Mouse (Mus musculus) hindbrain, embryonic 15.5 days (tissue): ENCODE data around the gene Klhdc9. TPM values are rescaled to one million over a fixed set of nuclear protein-coding genes. Genes with fewer than 3 reads are reported as not detected.

ENCODE experiments used
- ATAC-seq: fragments of 200-750 bp; cut with Nextera tagmentation; 2 replicates; pipeline ENCODE4 v1.8.0; 2017; ENCODE audit warnings: low read depth, moderate number of reproducible peaks, moderate TSS enrichment; ENCODE audit not compliant: low FRiP score
- H3K27ac ChIP-seq: fragments of 300-500 bp; sonication (generic); replicated peaks from 2 replicates; pipeline ENCODE4 v1.5.1; 2015; ENCODE audit warnings: mild to moderate bottlenecking, inconsistent platforms
- H3K27me3 ChIP-seq: fragments of 300-500 bp; sonication (generic); 2 replicates; pipeline ENCODE4 v1.6.1; 2015; ENCODE audit warnings: control low read depth, inconsistent platforms
- H3K36me3 ChIP-seq: fragments of 300-500 bp; sonication (generic); 2 replicates; pipeline ENCODE4 v1.6.1; 2015; ENCODE audit warnings: control low read depth, inconsistent platforms
- H3K4me1 ChIP-seq: fragments of 300-500 bp; sonication (generic); replicated peaks from 2 replicates; pipeline ENCODE4 v1.6.1; 2015; ENCODE audit warnings: control low read depth, inconsistent platforms
- H3K4me2 ChIP-seq: fragments of 300-500 bp; sonication (generic); 2 replicates; pipeline ENCODE4 v1.6.1; 2015; ENCODE audit warnings: moderate library complexity, mild to moderate bottlenecking, inconsistent platforms
- H3K4me3 ChIP-seq: fragments of 300-500 bp; sonication (generic); 2 replicates; pipeline ENCODE4 v1.5.1; 2015; ENCODE audit warnings: mild to moderate bottlenecking, inconsistent platforms
- H3K9ac ChIP-seq: fragments of 300-500 bp; sonication (generic); 2 replicates; pipeline ENCODE4 v1.6.1; 2015; ENCODE audit warnings: inconsistent platforms
- H3K9me3 ChIP-seq: fragments of 300-500 bp; sonication (generic); 2 replicates; pipeline ENCODE4 v1.6.1; 2016; ENCODE audit warnings: control low read depth, inconsistent platforms
- WGBS: fragments of 180-500 bp; shearing (Covaris S2); methylation state at CpG from one replicate; pipeline ENCODE4 v1.1.7; 2015; 5-methylcytosine and 5-hydroxymethylcytosine counted together
- polyA plus RNA-seq: library from polyadenylated mRNA; unstranded; fragments of >200 nt; fragmentation: Nextera tagmentation; extraction: Ambion mirVana; gene quantifications from 2 replicates; pipeline ENCODE4 v1.2.1, GENCODE M21; 2015

Gene Klhdc9
- polyA plus RNA-seq, 1 experiment from 2014 or later, result 3.3 TPM

GRCm38 (mm10) chr1:171349210-171349609 is 11.4 kb downstream of the Klhdc9 start:
- no peak overlapping the region for H3K4me2 ChIP-seq
- ATAC-seq, result no peak
- H3K27me3 ChIP-seq, result no peaks in the 10 kb centered on the region
- no peaks in the 10 kb centered on the region for H3K9me3 ChIP-seq
- H3K36me3 ChIP-seq, result no peaks in the 10 kb centered on the region
- H3K27ac ChIP-seq, result no peak overlapping the region
- H3K4me3 ChIP-seq, result no peak overlapping the region
- no peak overlapping the region for H3K9ac ChIP-seq
- H3K4me1 ChIP-seq, result peaks cover 35% of the 10 kb centered on the region
- 94% methylated on average over 2 of the region's 2 CpGs for WGBS

- Histone ChIP-seq H3K4me2 (no peak overlapping the region), H3K27ac (no peak overlapping the region), H3K36me3 (0 out of 2 replicates have a peak, but pooled peaks cover 1% of the 10 kb centered on the region), H3K27me3 (no peaks in the 10 kb centered on the region), H3K4me1 (peaks cover 41% of the 10 kb centered on the region), H3K9me3 (no peaks in the 10 kb centered on the region), H3K9ac (no peak overlapping the region), H3K4me3 (no peak overlapping the region)
- no peak for ATAC-seq
- 88% methylated on average over 3 of the region's 3 CpGs for WGBS
Observed at GRCm38 (mm10) chr1:171348665-171349064, 11.9 kb downstream of the Klhdc9 start.

GRCm38 (mm10) chr1:171346095-171346450 is 14.5 kb downstream of the Klhdc9 start:
- no peak for ATAC-seq
- peak overlapping the region; percentile 73 for H3K9ac ChIP-seq
- H3K4me3 ChIP-seq, result peak overlapping the region; percentile 93
- H3K4me1 ChIP-seq, result peaks cover 43% of the 10 kb centered on the region
- peaks cover 26% of the 10 kb centered on the region for H3K36me3 ChIP-seq
- no peaks in the 10 kb centered on the region for H3K27me3 ChIP-seq
- peak overlapping the region; percentile 87; the same call in 1 of the 2 replicates for H3K27ac ChIP-seq
- WGBS, result 1% methylated on average over 14 of the region's 14 CpGs
- peak overlapping the region; percentile 93 for H3K4me2 ChIP-seq
- no peaks in the 10 kb centered on the region for H3K9me3 ChIP-seq

- peak; percentile 93 for ATAC-seq
- H3K36me3 ChIP-seq, result peaks cover 32% of the 10 kb centered on the region
- peak within 1 kb of the TSS; percentile 87 for H3K27ac ChIP-seq
- H3K4me3 ChIP-seq, result peak within 1 kb of the TSS; percentile 93
- H3K4me1 ChIP-seq, result peaks cover 43% of the 10 kb centered on the region
- peak within 1 kb of the TSS; percentile 93 for H3K4me2 ChIP-seq
- under 1% methylated on average over 53 of the region's 53 CpGs for WGBS
- peak within 1 kb of the TSS; percentile 73 for H3K9ac ChIP-seq
- H3K27me3 ChIP-seq, result no peaks in the 10 kb centered on the region
- H3K9me3 ChIP-seq, result no peaks in the 10 kb centered on the region
Observed at GRCm38 (mm10) chr1:171345225-171346094, 15.1 kb downstream of the Klhdc9 start, which contains the start of the genes Nit1 and Pfdn2. TSS of gene Nit1 (minus strand) at chr1:171345646. TSS of gene Pfdn2 (plus strand) at chr1:171345670.

- Histone ChIP-seq H3K27ac (0 out of 2 replicates have a peak overlapping the region, but pooled peaks have one; percentile 87), H3K4me1 (peaks cover 43% of the 10 kb centered on the region), H3K9ac (peak overlapping the region; percentile 73), H3K4me3 (peak overlapping the region; percentile 93), H3K4me2 (peak overlapping the region; percentile 93), H3K9me3 (no peaks in the 10 kb centered on the region), H3K27me3 (no peaks in the 10 kb centered on the region), H3K36me3 (peaks cover 39% of the 10 kb centered on the region)
- ATAC-seq, result 0 out of 2 replicates have a peak, but pooled peaks have one; percentile 4
- 79% methylated on average over 9 of the region's 9 CpGs for whole genome bisulfite sequencing
Observed at GRCm38 (mm10) chr1:171344715-171345114, 15.9 kb downstream of the Klhdc9 start.

- Histone ChIP-seq H3K27ac (no peak overlapping the region), H3K4me2 (peak overlapping the region; percentile 93), H3K9me3 (no peaks in the 10 kb centered on the region), H3K36me3 (peaks cover 45% of the 10 kb centered on the region), H3K4me1 (peaks cover 43% of the 10 kb centered on the region), H3K27me3 (no peaks in the 10 kb centered on the region), H3K4me3 (peak overlapping the region; percentile 93; the same call in 1 of the 2 replicates), H3K9ac (no peak overlapping the region)
- WGBS, result 85% methylated on average over 9 of the region's 9 CpGs
- ATAC-seq, result 0 out of 2 replicates have a peak, but pooled peaks have one; percentile 2
Observed at GRCm38 (mm10) chr1:171343922-171344677, 16.5 kb downstream of the Klhdc9 start.

- WGBS, result 96% methylated on average over 16 of the region's 16 CpGs
- ATAC-seq, result no peak
- no peak overlapping the region for H3K27ac ChIP-seq
- H3K4me1 ChIP-seq, result peaks cover 31% of the 10 kb centered on the region
- H3K36me3 ChIP-seq, result peaks cover 61% of the 10 kb centered on the region
- no peak overlapping the region for H3K4me3 ChIP-seq
- no peaks in the 10 kb centered on the region for H3K9me3 ChIP-seq
- no peaks in the 10 kb centered on the region for H3K27me3 ChIP-seq
- no peak overlapping the region for H3K9ac ChIP-seq
- H3K4me2 ChIP-seq, result no peak overlapping the region
Observed at GRCm38 (mm10) chr1:171342262-171343207, 18.1 kb downstream of the Klhdc9 start.

GRCm38 (mm10) chr1:171330216-171330560 is 30.4 kb downstream of the Klhdc9 start:
- Histone ChIP-seq H3K27ac (peak overlapping the region; percentile 99), H3K4me3 (peak overlapping the region; percentile 93), H3K9ac (peak overlapping the region; percentile 91), H3K4me1 (peaks cover 33% of the 10 kb centered on the region), H3K9me3 (no peaks in the 10 kb centered on the region), H3K27me3 (no peaks in the 10 kb centered on the region), H3K4me2 (peak overlapping the region; percentile 88), H3K36me3 (no peaks in the 10 kb centered on the region)
- no peak for ATAC-seq
- WGBS, result under 1% methylated on average over 4 of the region's 4 CpGs

- peak overlapping the region; percentile 91 for H3K9ac ChIP-seq
- H3K36me3 ChIP-seq, result no peaks in the 10 kb centered on the region
- peak overlapping the region; percentile 88 for H3K4me2 ChIP-seq
- no peaks in the 10 kb centered on the region for H3K9me3 ChIP-seq
- peak overlapping the region; percentile 93 for H3K4me3 ChIP-seq
- WGBS, result under 1% methylated on average over 42 of the region's 61 CpGs
- no peaks in the 10 kb centered on the region for H3K27me3 ChIP-seq
- ATAC-seq, result peak; percentile 84
- H3K4me1 ChIP-seq, result peaks cover 33% of the 10 kb centered on the region
- peak overlapping the region; percentile 99 for H3K27ac ChIP-seq
Observed at GRCm38 (mm10) chr1:171329433-171330215, 31.0 kb downstream of the Klhdc9 start.

- Histone ChIP-seq H3K27me3 (no peaks in the 10 kb centered on the region), H3K4me1 (peaks cover 33% of the 10 kb centered on the region), H3K9ac (peak within 1 kb of the TSS; percentile 91), H3K4me2 (peak within 1 kb of the TSS; percentile 88), H3K36me3 (no peaks in the 10 kb centered on the region), H3K9me3 (no peaks in the 10 kb centered on the region), H3K4me3 (peak within 1 kb of the TSS; percentile 93), H3K27ac (peak within 1 kb of the TSS; percentile 99)
- under 1% methylated on average over 47 of the region's 48 CpGs for WGBS
- ATAC-seq, result peak; percentile 96
Observed at GRCm38 (mm10) chr1:171328839-171329432, 31.7 kb downstream of the Klhdc9 start, which contains the start of gene Dedd. TSS of gene Dedd (plus strand) at chr1:171329145.
